Mouse (Mus musculus) embryonic fibroblast, embryonic 13.5 days (primary cell): ENCODE results near the gene Retsat.

Experiments
- CTCF ChIP-seq: IDR thresholded peaks from 2 replicates; pipeline ENCODE4 v1.5.1; 2011; ENCODE audit warnings: mild to moderate bottlenecking, control low read depth, low read length, moderate library complexity, borderline replicate concordance; ENCODE audit not compliant: insufficient read depth
- POLR2A ChIP-seq: IDR thresholded peaks from 2 replicates; pipeline ENCODE4 v1.6.1; 2011; ENCODE audit warnings: low read depth, mild to moderate bottlenecking, control low read depth, low read length, moderate library complexity

DNA sequence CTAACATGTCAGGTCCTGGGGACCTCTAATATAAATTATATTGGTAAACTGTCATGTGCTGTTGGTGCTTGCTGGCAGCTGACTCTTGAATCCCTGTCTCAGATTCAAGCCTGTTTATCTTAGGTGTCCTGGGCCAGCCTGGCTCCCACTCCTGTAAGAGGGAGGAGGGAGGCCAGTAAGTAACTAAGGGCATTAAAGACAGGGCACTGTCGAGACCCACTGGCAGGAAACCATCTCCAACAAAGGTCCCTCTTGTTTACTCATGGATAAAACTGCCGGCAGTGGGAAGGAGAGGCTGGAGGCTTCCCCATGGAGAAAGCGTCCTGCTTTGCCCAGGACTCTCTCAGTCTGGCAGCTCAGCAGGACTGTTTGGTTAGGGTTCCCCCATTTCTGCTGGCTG lies 26.4 kb upstream of the Retsat start:
- TF ChIP-seq POLR2A = no peak
- no peak for TF ChIP-seq CTCF
